Mouse (Mus musculus) kidney, adult 2 months (tissue): ENCODE results near the gene Hivep2.

Experiments used
- CTCF ChIP-seq: fragments of 200-500 bp; conservative IDR thresholded peaks from 2 replicates; pipeline ENCODE4 v1.5.1; 2011; ENCODE audit warnings: low read depth, mild to moderate bottlenecking, control low read depth, low read length, moderate library complexity, mixed read lengths; ENCODE audit not compliant: insufficient read depth, insufficient read length
- POLR2A ChIP-seq: fragments of 200-500 bp; IDR thresholded peaks from one replicate; pipeline ENCODE4 v1.6.1; 2011; ENCODE audit warnings: low read depth, low read length, control low read depth

DNA sequence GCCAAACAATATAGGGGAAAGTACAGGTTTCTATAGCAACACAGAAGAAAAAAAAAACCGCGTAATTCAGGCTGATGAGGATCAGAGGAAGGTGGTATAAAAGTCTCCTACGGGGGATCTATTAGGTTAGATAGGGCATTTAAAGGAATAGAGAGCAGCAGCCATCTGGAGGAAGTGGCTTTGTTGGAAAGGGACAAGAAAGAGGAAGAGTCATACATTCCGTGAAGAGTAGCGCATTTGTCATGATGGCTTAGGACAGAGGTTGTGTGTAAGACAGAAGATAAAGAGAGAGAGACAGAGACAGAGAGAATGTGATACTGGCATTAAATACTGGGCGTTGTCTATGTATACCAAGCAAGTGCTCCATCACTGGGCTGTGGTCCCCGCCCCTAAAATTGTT is 32.6 kb upstream of the Hivep2 start:
- no peak for TF ChIP-seq POLR2A
- TF ChIP-seq CTCF: no peak
